Mouse (Mus musculus): Measurements from ENCODE around the gene Casr. TPM values are rescaled to one million over a fixed set of nuclear protein-coding genes. Genes with fewer than 3 reads are reported as not detected.

The Casr gene
- total RNA-seq, 2 experiments from 2014 or later = 0.43 to 0.94 TPM

Other genes starting within 250 kb of the Casr start
- gene BC117090, start 227.8 kb downstream of the Casr start, total RNA-seq (2021) = not detected
- not detected for gene BC100530, start 194.4 kb downstream of the Casr start, total RNA-seq (2021)
- gene Stfa2, start 153.7 kb downstream of the Casr start, total RNA-seq (2021) = not detected
- gene Stfa3, start 106.7 kb downstream of the Casr start, total RNA-seq (2021) = not detected
- gene Cd86, start 103.9 kb upstream of the Casr start, total RNA-seq (2021) = under 1 TPM; 0.51 to 0.91 TPM
- under 1 TPM in 1 of 2 experiments, not detected in 1; 0.08 TPM for gene Ildr1, start 131.8 kb upstream of the Casr start, total RNA-seq (2021)
- gene Slc15a2, start 222.8 kb upstream of the Casr start, total RNA-seq (2021) = under 1 TPM; 0.51 to 0.83 TPM

Measured in gastrocnemius, postnatal 25 days (tissue).